Mouse (Mus musculus) lung, adult 2 months (tissue): ENCODE measurements around the gene Nkpd1.

Source experiments
- CTCF ChIP-seq: fragments of 200-500 bp; IDR thresholded peaks from 2 replicates; pipeline ENCODE4 v1.5.1; 2011; ENCODE audit warnings: mild to moderate bottlenecking, low read length, control low read depth; ENCODE audit not compliant: insufficient read depth
- POLR2A ChIP-seq: fragments of 200-500 bp; IDR thresholded peaks from 2 replicates; pipeline ENCODE4 v1.6.1; 2011; ENCODE audit warnings: low read depth, mild to moderate bottlenecking, control low read depth, low read length, borderline replicate concordance; ENCODE audit errors: extremely low read depth

GRCm38 (mm10) chr7:19531077-19531476 is 13.4 kb downstream of the Nkpd1 start:
- no peak for TF ChIP-seq CTCF
- TF ChIP-seq POLR2A: no peak
